Mouse (Mus musculus) CD8-positive naive resting alpha-beta T cell, adult 2 months (primary cell): ENCODE measurements around the gene Samsn1.
A peak's percentile ranks its signal among the peaks of the same experiment; 100 is the strongest.
"Not testable (repeated sequence)": the region's sequence is repeated elsewhere in the genome, so short reads cannot be mapped to it uniquely, and the experiment has no call there.

Source experiments
- DNase-seq, 2 experiments: peaks; one replicate each; pipeline ENCODE4 v3.0.0; 2022; ENCODE audit warnings: low read depth in 2 of 2, low spot score in 2 of 2

The Samsn1 gene

DNA sequence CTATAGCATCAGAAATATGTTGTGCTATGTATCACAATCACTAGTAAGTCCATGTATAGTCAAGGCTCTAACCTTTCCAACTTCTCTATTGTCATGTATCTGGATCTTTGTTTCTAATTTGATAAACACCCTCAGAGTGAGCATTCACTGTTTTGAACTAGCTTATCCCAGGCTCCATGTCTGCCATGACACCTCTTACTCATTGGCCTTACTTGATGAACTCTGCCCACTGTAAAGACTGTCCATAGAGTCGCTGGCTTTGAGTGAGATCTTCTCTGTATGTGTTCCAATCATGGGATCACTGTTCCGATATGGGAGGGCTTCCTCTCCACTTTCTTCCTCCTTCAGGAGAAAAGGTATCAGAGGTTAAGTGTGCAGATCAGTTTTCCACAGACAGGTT lies 143.2 kb downstream of the Samsn1 start:
- DNase-seq: no peak

DNA sequence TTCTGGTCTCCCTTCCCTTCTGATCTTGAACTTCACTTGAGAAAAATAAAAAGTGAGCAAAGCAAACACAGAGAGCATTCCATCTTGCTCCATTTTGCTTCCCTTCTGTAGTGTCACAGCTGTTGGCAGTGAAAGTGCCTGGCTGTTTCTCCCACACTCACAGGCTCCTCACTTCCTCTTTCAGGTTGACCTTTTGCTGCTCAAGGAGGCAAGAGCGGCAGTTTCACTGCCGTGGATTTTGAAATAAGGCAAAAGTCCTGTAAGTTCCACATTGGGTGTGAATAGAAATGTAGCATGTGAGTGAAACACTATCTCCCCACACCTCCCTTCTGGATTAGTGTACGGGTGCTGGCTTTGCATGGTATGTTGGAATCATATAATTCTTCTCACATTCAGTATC lies 144.9 kb downstream of the Samsn1 start:
- no peak for DNase-seq

DNA sequence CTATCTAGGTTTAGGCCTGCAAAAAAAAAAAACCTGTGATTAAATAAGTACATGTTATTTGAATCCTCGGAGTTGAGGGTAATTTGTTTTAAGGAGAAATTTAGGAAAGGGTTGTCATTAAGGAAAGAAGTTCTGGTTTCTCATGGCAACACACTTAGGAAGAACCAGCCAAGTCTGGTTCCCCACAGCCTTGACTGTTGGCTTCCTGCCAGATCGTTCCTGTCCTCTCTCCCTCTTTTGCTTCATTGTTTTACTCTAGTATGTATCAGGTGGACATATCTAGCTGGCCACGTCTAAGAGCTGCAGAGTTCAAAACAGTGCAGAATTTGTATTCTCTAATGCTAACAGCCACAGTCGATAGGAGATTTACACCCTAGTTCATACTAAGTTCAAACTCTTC lies 146.2 kb downstream of the Samsn1 start:
- no peak for DNase-seq

DNA sequence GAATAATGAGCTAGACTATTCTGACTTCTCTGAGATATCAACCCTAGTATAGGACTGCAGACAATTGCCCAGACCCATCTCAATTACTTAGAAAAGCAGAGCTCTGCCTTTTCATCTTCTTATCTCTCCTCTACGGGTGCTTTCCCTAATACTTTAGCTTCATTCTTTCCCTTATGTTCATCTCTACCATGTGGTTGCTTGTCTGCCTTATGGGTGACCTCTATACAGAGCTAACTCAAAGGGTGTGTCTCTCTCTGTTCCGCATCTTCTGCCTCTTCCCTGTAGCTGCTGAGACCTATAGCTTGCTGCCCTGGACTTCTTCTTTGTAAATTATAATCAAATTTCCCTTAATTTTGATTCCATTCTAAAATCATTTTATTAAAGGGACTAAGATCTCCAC lies 147.6 kb downstream of the Samsn1 start:
- no peak for DNase-seq

DNA sequence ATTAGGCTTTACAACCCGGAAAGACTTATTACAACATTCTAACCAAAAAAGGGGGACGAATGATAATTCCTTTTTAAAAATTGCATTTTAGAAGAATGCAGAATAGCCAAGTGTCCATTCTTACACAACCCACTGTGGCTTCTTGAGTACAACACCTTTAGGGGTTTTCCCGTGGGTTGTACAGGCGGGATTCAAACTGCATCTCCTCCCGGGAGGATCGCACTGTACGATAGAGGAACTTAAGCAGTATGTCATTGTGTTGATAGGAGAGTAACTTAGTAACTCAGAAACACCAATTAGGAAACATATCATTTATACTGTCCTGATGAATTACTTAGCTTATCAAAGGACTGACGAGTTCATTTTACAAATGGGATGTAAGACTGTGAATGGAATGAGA lies 149.8 kb downstream of the Samsn1 start:
- DNase-seq: no peak

DNA sequence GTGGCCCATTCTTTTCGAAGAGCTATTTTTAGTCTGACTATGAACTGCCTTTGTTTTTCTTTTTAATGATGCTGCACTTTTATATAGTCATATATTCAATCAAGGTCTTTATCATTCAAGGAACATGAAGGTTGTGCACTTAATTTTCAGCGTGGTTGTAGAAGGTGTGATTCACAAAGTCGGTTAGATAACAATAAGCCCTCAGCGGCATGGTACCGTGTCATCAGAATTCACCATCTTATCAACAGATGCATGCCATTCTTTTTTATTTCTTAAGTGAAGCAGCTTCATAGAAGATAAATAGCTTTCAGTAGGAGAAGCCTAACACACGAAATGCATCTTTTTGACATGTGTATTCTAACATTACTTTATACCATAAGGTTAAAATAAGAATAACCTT lies 154.7 kb downstream of the Samsn1 start:
- DNase-seq: no peak

DNA sequence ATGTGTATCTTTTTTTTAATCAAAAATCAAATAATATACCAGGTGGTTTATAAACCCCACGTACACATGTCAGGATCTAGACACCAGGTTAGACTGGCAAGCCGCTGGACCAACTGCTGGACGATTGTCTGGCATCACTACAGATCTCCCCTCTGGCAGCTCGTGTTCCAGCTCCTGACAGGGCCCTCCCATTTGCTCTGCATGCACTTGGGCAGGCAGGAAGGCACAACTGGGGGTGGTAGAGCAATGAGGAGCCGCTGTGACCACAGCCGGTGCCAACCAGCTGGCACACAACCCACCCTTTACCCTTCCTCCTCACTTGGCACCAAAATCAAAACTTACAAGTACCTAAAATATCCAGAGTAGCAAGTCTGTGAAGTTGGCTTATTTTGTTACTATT lies 156.6 kb downstream of the Samsn1 start:
- peak in 1 of 2 experiments; percentile 20 for DNase-seq

DNA sequence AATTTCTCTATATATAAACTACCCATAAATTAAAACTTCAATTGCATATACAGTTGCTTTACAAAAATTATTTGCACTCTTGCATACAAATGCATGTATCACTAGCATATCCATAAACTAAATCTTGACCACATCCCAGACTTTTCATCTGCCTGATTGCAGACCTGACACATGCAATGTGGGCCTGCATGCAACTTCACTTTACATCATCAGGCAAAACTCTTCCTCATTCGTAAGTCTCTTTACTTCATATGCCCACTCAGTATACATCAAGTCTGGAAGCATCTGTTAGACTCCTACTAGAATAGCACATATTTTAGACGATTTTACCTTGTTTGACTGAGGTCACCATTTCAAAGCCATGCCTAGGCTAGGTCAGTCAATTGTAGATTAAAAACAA lies 157.4 kb downstream of the Samsn1 start:
- DNase-seq: no peak

DNA sequence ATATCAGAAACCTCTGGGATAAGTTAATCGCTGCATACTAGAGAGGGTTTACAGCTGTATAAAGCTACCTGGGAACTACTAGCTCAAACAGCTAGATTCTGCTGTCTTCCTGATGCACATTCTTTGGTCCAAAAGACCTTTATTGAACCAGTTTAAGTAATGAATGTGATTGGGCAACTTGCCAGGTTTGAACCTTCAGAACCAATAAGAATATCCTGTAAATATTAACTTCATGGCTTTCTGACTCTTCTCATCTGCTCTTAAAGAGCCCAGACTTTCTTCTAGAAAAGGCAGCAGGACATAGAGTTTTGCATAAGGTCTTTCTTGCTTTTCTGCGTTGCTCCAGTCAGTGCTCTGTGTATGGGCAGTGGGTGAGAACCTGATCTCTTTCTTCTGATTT lies 165.7 kb downstream of the Samsn1 start:
- DNase-seq: no peak

DNA sequence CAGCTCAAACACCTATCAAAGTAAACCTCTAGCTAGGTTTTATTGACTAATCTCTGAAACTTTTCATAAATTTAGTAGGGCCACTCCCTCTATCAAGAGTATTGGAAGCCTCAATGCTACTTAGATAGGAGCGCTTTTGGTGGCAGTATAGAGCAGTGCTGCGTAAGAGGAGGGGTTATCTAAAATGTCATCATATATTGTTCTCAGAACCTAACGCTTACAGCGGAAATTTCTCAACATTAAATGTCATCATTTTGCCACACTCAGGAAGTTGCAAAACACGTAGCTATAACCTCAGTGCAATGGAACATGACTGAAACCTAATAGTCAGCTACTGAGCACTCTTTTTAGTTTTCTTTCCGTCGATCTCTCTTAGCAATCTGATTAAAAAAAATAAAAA lies 166.7 kb downstream of the Samsn1 start:
- peak in 1 of 2 experiments; percentile 8 for DNase-seq

DNA sequence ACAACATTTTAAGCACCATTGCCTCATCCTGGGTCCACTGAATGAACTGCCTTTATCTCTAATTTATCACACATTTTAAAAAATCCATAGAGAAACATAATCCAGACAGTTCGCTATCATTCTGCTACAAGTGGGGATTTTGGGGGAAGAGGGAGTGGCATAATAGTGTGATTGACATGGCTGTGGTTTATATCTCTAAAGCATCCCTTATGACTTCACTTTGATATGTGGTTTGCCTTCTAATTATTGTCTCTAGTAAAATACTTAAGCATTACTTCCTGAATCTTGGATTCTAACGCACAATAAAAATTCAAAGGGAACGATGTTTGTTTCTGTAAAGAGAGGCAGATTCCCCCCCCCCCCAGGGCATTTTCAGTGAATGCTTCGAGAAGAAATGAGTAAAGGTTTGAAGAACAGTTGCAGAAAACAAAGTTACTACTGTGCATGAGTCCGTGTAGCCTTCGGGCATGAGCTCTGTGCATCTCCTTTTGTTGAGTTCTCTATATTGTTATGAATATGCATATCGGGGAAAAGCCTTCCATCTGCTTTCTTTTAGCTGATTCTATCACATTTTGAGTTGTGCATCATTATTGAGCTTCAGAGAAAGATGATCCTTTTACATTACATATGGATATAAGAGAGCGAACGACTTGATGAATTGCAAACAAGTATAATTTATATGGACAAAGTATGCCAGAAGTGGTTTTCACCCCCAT lies 168.4 kb downstream of the Samsn1 start:
- DNase-seq: no peak

DNA sequence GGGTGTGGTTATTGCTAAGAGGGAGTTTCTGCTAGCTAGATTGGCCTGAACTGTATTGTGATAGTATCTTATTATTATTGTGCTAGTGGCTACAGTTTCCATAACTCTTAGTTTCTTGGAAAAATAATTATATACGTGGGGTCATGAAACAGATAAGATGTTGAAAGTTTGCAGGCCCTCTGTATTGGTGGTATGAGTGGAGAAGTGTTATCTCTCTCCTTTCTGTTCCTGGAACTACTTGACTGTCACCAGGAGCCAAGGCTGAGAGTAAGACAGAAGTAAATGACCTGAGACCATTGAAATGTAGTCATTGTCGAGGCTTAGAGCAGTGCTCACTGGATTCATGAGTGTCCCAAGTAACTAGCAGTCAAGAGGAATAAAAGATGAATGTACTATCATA lies 169.6 kb downstream of the Samsn1 start:
- DNase-seq: no peak

DNA sequence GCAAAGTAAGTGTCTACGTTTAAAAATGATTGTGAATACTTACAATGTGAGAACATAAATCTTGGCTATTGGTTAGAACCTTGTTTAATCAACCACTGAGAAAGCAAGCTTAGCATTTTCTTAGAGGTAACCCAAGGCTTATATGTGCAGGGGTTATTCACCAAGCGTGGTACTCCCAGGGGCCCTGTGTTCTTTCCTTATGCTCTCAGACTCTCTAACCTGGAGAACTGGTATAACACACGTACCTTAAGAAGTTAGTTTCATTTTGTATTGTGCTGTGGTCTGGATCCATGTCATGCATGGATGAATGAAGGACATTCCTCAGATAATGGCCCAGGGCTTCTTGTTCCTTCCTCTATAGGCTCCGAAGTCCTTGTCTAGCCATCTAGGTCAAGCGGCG lies 173.0 kb downstream of the Samsn1 start:
- no peak for DNase-seq

DNA sequence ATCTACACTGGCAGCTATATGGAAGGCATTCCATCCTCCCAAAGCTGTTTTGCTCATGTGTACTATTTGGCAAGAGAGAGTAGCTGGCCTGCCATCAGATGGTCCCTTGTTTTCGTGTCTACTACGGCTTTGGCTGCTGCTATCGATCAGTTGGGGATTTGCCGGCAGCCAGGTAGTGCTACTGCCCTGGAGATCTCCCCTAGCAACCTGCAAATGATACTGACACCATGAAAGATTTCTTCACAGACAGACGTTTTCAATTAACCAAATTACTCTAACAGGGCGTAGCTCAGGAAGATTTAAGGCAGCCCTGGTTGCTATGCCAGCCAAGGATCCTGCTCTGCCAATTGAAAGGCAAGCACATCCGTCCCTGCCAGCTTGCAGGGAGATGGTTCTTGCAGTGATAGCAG lies 178.4 kb downstream of the Samsn1 start:
- DNase-seq: no peak

DNA sequence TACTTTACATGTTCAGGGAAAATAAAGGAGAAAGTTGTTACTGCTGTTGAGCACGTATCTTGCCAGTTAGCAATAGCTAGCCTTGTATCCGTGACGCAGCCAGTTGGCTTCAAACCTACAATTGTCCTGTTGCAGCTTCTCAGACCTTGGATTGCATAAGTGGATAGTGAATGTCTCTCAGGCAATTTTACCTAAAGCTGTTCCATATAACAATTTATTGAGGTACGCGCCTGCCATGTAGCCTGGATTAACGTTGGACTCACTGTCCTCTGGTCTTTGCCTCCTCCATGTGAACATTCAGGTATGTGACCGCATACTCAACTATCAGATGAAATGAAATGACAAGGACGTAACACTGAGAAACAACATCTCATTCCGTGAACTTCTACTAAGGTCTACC lies 179.1 kb downstream of the Samsn1 start:
- no peak for DNase-seq

DNA sequence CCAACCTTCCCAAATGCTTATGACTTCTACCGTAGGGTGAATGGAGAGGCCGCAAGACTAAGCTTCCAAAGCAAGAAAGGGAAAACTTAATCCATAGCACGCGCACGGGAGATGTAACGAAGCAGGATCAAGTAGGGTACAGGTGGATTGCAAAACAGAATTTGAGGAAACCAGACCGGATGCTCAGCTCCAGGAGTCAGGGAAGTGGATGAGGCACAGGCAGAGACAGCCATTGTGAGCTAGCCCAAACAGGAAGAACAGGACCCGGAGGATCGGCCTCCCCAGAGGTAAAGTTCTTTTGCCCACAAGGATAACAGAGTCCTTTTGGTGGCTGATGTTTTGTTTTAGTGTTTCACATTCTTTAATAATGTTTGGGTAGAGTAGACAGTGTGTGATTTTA lies 179.5 kb downstream of the Samsn1 start:
- no peak for DNase-seq

DNA sequence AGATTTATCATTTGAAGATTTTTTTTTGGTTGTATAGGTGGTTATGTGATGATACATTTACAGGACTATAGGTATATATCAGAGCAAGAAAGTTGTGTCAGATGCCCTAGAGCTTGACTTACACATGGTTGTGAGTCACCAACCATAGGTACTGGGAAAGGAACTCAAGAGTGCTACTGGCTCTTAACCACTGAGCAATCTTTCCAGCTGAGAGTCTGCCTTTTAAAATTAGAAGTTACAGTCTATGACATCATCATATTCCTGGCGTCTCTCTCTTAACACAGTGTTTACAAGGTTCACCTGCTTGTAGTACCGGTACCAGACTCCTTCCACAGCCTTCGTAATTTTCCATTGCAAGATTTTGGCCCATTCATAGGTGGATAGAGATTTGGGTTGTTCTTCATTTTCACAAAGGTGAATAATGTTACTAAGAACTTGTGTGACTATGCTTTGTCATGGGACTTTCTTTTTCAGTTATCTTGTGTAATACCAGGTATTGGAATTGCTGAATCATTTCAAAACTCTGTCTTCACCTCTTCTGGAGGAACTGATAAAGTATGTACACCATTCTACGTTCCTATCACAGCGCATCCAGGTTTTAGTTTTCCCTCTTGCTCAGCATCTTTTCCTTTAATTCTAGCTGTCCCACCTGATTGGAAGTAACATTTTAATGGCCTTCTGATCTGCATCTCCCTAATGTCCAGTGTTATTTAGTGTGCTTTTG lies 184.2 kb downstream of the Samsn1 start:
- no peak for DNase-seq

DNA sequence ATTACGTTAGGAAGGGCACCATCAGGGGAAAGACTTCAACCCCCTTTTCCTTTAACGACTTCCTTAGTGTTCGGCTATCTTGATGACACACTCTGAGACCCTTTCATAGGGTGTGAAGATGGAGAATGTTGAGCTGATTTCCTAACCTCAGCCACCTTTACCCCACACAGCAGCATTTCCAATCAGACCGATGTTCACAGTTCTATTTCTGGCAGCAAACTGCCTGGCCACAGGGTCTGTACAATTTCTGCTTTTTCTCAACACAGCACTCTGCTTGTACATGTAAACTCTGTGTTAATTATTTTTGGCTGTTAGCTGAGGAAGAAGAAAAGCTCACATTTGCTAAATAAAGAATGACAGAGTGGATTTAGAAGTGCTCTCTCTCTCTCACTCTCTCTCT lies 190.7 kb downstream of the Samsn1 start:
- no peak for DNase-seq

DNA sequence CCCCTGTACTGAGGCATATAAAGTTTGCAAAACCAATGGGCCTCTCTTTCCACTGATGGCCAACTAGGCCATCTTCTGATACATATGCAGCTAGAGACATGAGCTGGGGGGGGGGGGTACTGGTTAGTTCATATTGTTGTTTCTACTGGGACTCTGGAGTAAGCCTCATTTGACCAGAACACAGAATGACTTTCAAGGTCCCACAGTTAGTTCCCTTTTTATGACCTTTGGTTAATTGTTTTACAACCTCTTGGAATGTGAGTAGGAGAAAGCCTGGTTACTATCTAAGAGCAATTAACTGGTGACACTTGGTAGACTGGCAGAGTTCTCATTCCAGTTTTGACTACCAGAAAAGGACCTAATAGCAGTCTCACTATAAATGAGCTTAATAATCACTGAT lies 195.1 kb downstream of the Samsn1 start:
- not testable (repeated sequence) for DNase-seq

DNA sequence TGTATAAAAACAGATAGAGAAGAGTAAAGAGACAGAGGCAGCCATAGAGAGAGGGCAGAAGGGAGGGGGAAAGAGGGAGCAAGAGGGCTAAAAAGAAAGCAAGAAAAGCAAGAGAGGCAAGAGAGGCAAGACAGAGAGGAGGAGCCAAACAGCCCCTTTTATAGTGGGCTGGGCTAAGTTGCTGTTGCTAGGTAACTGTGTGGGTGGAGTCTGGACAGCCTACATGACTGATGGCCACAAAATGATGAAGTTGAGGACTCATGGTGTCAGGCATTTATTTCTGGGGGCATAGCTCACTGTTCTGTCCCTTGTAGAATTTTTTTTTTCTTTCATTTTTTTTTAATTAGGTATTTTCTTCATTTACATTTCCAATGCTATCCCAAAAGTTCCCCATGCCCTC lies 195.6 kb downstream of the Samsn1 start:
- DNase-seq: no peak

DNA sequence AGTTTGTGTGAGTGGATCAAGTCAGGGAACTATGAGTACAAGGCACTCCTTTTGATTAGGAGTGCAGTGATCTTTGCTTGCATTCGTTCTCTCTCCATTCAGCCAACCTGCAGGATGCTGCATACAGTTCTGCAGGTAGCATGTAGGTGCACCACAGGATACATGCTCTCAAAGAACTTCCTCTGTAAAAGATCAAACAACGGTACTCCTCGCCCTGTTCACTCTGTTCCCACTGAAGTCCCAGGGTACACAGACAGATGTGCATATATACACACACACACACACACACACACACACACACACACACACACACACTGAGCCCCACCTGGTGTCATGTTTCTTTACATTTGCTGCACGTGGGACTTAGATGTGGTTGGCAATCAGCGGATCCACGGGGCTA lies 198.9 kb downstream of the Samsn1 start:
- DNase-seq: no peak

DNA sequence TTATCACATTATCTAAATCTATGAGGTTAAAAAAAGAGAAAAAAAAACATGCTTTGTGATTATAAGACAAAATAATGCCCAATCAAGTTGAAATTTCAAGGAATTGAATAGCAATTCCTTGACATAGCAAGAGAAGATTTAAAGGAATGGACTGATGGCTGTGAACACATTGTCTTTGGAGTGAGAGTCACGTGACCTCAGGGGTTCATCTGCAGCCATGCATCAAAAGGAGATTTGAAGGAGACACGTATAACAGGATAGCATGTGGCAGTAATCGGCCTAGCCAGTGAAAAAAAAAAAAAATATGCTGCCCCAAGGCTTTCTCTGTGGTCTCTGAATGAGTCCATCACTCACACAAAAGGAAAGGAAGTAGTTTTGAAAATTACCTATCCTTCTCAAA lies 201.1 kb downstream of the Samsn1 start:
- no peak for DNase-seq
